Mouse (Mus musculus) left cerebral cortex, adult 11 months (tissue): ENCODE measurements around the gene Pbx4.
A peak's percentile ranks its signal among the peaks of the same experiment; 100 is the strongest.

Experiments used
- DNase-seq: peaks from one replicate; pipeline ENCODE4 v3.0.0; 2022; ENCODE audit warnings: low spot score

The Pbx4 gene

DNA sequence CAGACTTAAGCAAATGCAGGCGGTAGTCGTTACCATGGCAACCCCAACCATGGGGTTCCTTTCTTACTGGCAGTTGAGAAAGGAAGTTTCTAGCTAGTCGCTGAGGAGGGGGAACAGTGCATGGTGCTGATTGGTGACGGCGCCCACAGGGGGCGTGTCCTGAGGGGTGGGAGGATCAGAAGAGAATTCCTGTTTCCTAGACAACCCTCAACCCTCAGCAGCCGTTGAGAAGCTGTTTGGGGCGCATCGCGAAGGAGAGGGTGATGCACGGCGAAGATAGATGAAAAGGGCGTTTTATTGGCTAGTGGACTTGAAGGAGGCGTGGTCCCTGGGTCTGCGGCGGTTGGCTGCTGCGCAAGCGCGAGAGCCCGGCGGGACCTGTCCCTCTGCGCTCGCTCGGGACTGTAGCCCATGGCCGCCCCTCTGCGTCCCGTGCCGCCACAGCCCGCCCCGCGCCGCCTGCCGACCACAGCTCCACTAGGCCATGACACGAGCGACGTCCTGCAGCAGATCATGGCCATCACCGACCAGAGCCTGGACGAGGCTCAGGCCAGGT is at the start of gene Pbx4:
Gene Pbx4 (plus strand): TSS at position 194 of the 556 bp plus-strand sequence.
- DNase-seq: peak; percentile 96

DNA sequence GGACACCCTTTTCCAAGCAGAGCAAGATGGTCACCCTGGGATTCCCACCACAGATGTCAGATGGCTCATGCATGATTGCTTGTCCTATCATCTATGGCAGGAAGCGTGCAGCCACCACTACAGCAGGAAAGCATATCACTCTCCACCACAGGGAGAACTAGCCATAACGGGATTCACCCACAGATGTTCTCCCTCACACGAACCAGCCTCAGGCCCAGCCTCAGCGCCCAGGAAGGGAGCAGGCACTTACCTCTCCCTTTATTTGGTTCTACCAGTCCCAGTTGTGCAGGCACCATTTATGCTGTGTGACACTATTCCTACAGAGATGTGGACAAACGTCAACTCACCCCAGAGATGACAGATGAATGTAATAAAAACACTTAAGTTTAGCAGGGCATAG is 43.2 kb upstream of the Pbx4 start:
- no peak for DNase-seq

DNA sequence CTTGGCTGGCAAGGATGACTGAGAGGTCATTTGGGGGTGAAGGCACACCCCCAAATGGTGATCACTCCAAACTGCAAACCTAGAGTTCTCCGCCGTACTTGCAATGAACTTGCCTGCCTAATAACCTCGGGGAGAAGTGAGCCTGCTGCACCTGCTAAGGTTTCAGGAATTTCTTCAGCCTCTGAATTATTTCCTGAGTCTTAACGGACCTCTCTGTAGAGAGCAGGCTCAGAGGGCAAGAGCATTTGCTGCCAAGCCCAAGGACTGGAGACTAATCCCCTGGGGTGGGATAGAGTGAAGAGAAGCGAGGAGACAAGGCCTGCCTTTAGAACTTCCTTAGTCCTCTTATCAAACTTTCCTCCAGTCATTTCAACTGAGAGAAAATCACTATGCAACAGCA is 42.6 kb upstream of the Pbx4 start:
- no peak for DNase-seq

DNA sequence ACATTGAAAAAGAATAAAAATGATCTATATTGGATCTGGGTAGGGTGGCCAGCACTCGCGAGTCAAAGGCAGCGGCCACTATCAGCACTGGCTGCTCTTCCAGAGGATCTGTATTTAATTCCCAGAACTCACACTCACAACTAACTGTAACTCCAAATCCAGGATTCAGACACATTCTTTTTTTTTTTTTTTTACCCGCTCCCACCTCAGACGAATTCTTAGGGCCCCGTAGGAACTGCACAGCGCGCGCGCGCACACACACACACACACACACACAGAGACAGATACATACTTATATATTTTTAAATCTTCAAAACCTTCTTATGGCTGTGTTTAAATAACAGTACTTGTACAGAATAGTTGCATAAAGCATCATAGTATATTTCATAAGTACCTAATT is 41.9 kb upstream of the Pbx4 start:
- DNase-seq: no peak

DNA sequence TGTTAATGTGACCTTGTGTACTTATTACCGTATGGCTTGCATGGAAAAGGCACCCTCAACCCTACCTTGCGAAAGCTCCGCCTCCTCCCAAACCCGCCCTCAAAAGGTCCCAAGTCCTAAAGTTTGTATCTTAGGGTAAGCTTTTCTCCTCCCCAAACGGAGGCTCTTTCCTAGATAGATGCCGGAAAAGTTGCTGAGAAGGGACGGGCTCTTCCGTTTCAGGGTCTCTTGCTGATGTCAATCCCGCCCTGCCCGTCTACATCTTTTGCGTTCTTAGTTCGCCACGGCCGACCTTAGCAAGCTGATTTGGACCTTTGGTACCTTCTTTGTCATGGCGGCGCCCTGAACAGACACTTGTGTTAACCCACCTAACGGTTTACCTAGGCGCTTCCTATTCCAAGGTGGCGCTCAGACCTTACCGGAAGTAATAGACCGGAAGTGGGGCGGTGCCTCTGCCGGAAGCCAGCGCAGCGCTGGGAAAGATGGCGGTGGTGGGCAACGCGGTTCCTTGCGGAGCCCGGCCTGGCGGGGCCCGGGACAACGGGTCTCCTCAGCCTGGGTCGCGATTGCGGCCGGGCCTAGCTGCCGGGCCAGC is 41.4 kb upstream of the Pbx4 start, which contains the start of the genes Atp13a1 and Zfp866:
Gene Atp13a1 (plus strand): TSS at position 391 of the 595 bp plus-strand sequence.
Gene Zfp866 (minus strand): TSS at position 406 of the 595 bp plus-strand sequence.
- DNase-seq: peak; percentile 72

DNA sequence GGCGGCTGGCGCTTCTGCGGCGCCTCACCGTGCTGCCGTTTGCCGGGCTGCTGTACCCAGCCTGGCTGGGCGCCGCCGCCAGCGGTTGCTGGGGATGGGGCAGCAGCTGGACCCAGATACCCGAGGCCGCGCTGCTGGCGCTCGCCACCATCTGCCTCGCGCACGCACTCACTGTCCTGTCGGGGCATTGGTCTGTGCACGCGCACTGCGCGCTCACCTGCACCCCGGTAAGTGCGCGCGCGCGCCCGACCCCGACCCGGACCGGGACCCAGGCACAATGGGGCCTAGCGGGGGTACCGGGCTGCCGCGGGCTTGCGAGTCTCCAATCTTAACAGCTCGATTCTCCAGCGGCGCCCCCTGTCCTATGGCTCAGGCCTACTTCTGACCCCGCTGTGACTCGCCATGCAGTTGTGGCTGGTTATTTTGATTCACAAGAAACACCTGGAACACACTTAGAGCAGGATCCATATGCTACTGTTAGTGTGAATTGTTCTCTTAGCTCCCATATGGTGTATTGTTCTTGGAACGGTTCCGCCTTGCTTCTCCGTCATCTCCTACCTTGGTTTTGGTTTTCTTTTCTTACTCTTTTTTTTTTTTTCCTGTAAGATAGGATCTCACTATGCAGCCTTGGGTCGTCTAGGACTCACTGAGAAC is 40.7 kb upstream of the Pbx4 start:
- no peak for DNase-seq

DNA sequence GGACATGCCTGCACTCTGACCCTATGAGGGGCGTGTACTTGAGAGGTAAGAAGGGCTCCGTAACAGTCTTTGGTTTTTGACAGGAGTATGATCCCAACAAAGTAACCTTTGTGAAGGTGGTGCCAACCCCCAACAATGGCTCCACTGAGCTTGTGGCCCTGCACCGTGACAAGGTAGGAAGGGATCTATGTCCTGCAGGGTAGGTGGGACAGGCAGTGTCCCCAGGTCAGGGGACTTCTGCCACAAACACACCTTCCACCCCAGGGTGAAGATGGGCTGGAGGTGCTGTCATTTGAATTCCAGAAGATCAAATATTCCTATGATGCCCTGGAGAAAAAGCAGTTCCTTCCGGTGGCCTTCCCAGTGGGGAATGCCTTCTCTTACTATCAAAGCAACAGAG is 38.6 kb upstream of the Pbx4 start:
- no peak for DNase-seq

DNA sequence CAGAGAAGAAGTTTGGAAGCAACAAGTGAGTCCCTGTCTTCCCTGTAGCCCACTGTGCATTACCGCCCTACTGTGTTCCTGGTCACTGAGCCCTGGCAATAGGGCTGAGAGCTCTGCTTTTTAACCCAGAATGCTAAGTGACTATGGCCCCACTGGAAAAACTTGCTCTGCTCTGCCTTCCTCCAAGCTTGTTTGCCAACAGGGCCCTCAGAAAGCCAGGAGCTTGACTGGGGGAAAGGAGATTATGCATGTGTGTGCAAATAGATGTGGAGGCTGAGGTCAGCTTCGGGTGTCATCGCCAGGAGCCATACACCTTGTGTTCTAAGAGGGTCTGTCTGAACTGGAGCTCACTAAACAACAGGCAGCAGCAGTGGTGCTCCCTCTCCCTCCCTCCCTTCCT is 38.2 kb upstream of the Pbx4 start:
- DNase-seq: no peak

DNA sequence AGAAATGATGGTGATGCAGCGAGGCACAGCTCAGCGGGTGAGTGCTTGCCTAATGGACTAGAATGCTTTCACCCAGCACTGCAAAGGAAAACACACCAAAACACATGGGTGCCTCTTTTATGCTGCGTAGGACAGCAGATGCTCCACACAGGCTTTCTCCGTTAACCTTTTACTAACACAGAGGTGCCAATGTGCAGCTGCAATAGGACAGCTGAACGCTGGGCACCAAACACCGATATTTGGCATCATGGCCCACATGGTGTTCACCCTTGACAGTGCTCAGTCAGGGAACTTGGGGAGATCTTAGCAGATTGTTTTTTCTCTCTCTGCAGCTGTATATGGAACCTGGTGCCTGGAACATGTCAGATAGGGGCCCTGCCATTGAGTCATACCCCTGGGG is 37.4 kb upstream of the Pbx4 start:
- DNase-seq: no peak

DNA sequence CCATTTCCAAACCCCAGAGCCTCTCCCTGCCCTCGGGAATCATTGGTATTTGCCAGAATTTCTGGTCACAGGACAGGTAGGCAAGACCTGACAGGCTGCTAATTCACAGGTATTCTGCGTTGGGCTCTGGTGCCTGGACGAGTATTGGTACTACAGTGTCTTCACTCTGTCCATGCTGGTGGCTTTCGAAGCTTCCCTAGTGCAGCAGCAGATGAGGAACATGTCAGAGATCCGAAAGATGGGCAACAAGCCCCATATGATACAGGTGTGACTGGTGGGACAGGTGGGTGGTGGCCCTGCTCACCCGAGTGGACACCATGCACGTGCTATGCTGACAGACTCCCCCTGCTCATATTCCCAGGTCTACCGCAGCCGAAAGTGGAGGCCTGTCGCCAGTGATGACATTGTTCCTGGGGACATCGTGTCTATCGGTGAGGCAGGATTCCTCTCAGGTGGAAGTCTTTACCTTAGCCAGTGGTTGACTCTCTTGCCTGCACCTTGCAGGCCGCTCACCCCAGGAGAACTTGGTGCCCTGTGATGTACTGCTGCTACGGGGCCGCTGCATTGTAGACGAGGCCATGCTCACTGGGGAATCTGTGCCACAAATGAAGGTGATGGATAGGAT is 35.5 kb upstream of the Pbx4 start:
- DNase-seq: no peak

DNA sequence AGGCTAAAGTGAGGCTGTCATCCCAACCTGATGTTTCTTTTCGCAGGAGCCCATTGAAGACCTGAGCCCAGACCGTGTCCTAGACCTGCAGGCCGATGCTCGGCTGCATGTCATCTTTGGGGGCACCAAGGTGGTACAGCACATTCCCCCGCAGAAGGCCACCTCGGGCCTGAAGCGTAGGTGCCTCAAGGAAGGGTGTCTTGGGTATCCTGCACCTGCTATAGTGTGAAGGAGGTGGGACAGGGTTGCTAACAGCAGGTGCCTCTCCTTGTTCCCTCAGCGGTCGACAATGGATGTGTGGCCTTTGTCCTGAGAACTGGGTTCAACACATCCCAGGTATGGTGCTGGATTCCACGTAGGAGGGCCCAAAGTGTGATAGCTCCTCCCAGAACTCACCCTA is 34.6 kb upstream of the Pbx4 start:
- DNase-seq: no peak

DNA sequence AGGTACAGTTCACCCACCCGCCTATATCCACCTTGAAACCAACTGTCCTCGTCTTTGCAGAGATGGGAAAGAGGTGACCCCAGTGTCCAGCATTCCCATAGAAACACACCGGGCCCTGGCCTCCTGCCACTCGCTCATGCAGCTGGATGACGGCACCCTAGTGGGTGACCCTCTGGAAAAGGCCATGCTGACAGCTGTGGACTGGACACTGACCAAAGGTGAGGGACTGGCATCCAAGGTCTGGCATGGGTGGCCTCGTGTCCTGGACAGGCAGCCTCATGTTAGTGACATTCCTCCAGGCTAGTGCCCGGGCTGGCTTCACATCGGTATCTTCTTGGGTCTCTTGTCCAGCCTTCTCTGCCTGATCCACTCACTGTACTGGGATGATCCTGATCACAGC is 33.0 kb upstream of the Pbx4 start:
- DNase-seq: no peak

DNA sequence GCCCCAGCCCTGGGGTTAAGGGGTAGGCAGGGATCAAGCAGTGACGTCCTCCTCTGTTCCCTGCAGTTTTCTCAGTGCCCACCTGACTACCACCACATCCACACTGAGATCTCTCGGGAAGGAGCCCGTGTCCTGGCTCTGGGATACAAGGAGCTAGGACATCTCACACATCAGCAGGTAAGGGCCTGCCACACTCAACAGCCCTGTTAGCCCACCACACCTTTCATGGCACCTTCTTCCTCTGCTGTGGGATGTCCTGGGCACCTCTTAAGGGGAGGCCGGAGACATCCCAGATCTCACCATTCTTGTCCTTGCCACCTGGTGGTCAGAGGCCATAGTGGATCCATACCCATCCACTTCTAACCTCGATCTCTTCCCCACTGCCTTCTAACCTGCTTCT is 32.3 kb upstream of the Pbx4 start:
- no peak for DNase-seq

DNA sequence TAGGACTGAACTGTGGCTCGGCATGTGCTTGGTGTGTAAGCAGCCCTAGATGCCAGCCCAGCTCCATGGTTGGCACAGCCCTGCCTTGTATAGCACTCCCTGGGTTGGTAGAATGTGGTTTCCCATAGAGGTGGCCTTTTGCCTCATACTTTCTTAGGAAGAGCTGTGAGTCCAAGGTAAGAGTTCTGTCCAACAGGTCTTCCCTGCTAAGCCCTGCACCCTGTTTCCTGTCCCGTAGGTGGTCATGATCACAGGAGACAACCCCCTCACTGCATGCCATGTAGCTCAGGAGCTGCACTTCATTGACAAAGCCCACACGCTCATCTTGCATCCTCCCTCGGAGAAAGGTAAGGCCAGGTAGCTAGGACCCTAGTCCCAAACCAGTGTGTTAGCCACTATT is 30.5 kb upstream of the Pbx4 start:
- no peak for DNase-seq

DNA sequence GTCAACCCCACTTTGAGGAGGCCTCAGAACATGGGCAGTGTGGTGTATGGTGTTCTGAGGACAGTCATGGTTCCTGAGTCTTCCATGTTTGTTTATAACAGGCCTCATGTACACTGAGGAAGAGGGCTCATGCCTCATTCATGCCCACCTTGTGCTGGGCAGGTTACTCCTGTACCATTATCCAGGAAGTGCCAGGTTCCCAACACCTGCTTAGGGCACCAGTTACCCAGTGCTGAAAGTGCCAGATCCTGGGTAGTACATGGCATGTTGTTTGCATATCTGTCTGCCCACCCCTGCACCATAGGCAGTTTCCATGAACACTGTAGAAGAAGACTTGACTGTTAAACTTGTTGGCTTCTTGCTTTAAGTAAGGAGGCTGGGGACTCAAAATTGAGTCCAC is 30.1 kb upstream of the Pbx4 start:
- DNase-seq: no peak

DNA sequence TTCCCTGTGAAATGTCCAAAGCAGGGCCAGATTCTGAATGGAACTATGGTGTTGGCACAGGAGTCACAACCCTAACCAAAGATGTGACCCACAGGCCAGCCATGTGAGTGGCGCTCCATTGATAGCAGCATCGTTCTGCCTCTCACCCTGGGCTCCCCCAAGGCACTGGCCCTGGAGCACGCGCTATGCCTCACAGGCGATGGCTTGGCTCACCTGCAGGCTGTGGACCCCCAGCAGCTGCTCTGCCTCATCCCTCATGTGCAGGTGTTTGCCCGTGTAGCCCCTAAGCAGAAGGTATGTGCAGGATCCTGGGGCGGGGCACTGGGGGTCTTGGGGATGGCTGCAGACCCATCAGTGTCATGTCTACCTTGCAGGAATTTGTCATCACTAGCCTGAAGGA is 28.9 kb upstream of the Pbx4 start:
- no peak for DNase-seq

DNA sequence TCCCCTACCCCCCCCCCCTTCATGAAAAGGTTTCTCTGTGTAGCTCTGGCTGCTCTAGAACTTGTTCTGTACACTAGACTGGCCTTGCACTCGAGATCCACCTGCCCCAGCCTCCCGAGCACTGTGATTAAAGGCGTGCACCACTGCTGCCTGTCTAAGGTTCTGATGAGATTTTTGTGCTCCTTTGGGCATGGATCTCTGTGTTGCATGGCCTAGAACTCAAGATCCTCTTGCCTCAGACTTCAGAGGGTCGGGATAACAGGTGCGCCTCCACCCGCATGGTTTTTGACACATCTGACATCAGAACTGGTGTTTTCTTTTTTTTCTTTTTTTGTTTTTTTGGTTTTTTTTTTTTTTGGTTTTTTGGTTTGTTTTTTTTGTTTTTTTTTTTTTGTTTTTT is 27.8 kb upstream of the Pbx4 start:
- DNase-seq: no peak

DNA sequence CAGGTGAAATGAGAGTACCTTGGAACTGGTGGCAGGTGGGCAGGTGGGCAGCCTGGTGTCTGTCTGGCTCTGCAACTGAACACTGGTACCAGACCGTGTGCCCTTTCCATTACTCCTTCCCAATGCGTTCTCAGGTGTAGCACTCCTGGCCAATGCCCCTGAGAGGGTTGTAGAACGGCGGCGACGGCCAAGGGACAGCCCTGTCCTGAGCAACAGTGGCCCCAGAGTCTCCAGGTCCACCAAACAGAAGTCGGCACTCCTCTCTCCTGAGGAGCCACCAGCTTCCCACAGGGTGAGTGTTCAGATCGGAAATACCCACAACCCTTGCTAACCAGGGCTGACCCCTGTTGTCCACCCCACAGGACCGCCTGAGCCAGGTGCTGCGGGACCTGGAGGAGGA is 27.2 kb upstream of the Pbx4 start:
- DNase-seq: no peak

DNA sequence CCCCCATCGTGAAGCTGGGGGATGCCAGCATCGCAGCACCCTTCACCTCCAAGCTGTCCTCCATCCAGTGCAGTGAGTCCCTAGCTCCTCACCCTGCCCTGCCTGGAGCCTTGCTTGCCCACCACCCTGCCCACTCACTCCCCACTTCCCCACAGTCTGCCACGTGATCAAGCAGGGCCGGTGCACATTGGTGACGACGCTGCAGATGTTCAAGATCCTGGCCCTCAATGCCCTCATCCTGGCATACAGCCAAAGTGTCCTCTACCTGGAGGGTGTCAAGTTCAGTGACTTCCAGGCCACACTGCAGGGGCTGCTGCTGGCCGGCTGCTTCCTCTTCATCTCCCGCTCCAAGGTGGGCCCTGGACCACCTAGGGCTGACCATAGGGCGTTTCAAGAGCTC is 26.8 kb upstream of the Pbx4 start:
- no peak for DNase-seq

DNA sequence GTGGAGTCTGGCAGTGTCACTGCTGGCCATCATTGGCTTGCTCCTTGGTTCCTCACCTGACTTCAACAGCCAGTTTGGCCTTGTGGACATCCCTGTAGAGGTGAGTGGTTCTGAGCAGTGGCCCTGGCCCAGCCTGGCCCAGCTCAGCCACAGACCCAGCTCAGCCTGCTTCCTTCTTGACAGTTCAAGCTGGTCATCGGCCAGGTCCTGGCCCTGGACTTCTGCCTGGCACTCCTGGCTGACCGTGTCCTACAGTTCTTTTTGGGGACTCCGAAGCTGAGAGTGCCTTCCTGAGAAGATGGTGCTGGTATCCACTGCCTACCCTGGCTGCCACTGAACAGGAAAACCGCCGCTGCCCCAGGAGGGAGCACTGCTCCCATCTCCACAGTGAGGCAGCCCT is 25.1 kb upstream of the Pbx4 start:
- DNase-seq: no peak

DNA sequence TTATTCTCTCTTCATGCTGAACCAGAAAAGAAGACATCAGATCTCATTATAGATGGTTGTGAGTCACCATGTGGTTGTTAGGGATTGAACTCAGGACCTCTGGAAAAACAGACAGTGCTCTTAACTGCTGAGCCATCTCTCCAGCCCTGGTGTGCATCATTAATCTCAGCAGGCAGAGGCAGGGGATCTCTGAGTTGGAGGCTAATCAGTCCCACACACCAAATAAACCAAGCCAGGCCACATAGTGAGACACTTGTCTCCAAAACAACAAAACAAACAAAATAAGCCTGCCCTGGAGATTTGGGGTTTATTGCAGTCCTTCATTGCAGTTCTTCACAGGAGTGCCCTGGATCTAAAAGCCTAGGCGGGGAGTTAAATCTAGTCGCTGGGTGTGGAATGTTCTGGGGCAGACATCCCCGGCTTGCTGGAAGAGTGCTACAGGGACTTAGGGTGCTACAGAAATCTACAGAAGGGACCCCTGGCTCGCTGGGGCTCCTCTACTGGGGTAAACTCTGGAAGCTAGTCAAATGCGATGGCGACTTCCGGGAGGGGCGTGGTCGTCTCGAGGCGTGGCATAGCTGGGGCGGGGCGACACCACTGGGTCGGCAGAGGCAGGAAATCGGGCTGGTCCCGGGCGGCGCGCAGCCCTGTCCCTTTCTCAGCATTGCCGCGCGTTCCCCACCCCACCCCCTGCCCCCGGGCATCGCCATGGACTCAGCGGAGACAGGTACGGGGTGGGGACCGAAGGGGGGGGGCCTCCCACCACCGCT is 24.0 kb upstream of the Pbx4 start, which contains the start of gene Gmip:
Gene Gmip (plus strand): TSS at position 586 of the 770 bp plus-strand sequence.
- no peak for DNase-seq

DNA sequence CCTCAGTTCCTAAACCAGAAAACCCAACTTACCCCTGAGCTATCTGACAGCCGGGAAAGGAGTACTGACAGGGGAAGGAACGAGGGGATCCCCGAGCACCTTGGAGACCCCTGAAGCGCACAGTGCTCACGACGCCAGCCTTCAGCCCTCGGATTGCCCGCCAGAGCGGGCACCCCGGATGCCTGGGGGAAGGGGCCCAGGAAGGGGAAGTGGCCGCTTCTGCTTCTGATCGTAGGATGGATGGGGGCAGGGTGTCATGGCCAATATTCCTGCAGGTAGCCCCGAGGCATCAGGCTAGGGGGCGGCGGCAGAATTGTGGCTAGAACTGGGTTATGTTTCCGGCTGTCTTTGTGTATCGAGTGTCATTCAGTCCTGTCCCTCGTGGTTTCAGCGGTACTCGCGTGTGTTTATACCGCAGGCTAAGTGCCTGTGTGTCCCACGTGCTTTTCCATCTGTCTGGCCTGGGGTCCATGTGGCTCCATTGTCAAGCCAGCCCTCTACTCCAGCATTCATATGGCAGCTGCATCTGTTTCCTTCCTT is 23.4 kb upstream of the Pbx4 start:
- DNase-seq: no peak
